Mouse (Mus musculus) neural tube, embryonic 11.5 days (tissue): ENCODE measurements around the gene Zfp821. TPM values are rescaled to one million over a fixed set of nuclear protein-coding genes. Genes with fewer than 3 reads are reported as not detected.

Experiments used
- ATAC-seq: fragments of 200-750 bp; cut with Nextera tagmentation; 2 replicates; pipeline ENCODE4 v1.8.0; 2017; ENCODE audit warnings: moderate number of reproducible peaks, mild to moderate bottlenecking, moderate TSS enrichment, moderate library complexity; ENCODE audit not compliant: insufficient read depth, low FRiP score, low TSS enrichment
- DNase-seq: peaks from one replicate; pipeline ENCODE4 v3.0.0-alpha.2; 2015; ENCODE audit warnings: low spot score
- H3K27ac ChIP-seq: fragments of 300-500 bp; sonication (generic); 2 replicates; pipeline ENCODE4 v1.5.1; 2014; ENCODE audit warnings: low read depth, mild to moderate bottlenecking, low read length
- H3K27me3 ChIP-seq: fragments of 300-500 bp; sonication (generic); 2 replicates; pipeline ENCODE4 v1.6.1; 2014; ENCODE audit warnings: mild to moderate bottlenecking, low read length, mixed read lengths; ENCODE audit not compliant: control insufficient read depth, insufficient read depth
- H3K36me3 ChIP-seq: fragments of 300-500 bp; sonication (generic); 2 replicates; pipeline ENCODE4 v1.6.1; 2014; ENCODE audit warnings: mild to moderate bottlenecking, low read length, moderate library complexity, mixed read lengths; ENCODE audit not compliant: control insufficient read depth, insufficient read depth
- H3K4me1 ChIP-seq: fragments of 300-500 bp; sonication (generic); 2 replicates; pipeline ENCODE4 v1.6.1; 2014; ENCODE audit warnings: low read length, mixed read lengths; ENCODE audit not compliant: control insufficient read depth, insufficient read depth
- H3K4me2 ChIP-seq: fragments of 300-500 bp; sonication (generic); 2 replicates; pipeline ENCODE4 v1.6.1; 2014; ENCODE audit warnings: low read depth, mild to moderate bottlenecking, moderate library complexity
- H3K4me3 ChIP-seq: fragments of 300-500 bp; sonication (generic); 2 replicates; pipeline ENCODE4 v1.5.1; 2014; ENCODE audit warnings: low read depth, low read length
- H3K9ac ChIP-seq: fragments of 300-500 bp; sonication (generic); 2 replicates; pipeline ENCODE4 v1.6.1; 2014; ENCODE audit warnings: mild to moderate bottlenecking, low read length
- H3K9me3 ChIP-seq: fragments of 300-500 bp; sonication (generic); 2 replicates; pipeline ENCODE4 v1.6.1; 2016; ENCODE audit warnings: low read length; ENCODE audit not compliant: control insufficient read depth
- WGBS: fragments of 180-500 bp; shearing (Covaris S2); extraction: QIAGEN DNeasy Blood & Tissue Kit; methylation state at CpG from one replicate; pipeline ENCODE4 v1.1.7; 2014; 5-methylcytosine and 5-hydroxymethylcytosine counted together
- polyA plus RNA-seq: library from polyadenylated mRNA; unstranded; fragments of >200 nt; fragmentation: Nextera tagmentation; extraction: Ambion mirVana; gene quantifications from 2 replicates; pipeline ENCODE4 v1.2.1, GENCODE M21; 2014

The Zfp821 gene
- polyA plus RNA-seq, 1 experiment from 2014 or later: 55.9 TPM

DNA sequence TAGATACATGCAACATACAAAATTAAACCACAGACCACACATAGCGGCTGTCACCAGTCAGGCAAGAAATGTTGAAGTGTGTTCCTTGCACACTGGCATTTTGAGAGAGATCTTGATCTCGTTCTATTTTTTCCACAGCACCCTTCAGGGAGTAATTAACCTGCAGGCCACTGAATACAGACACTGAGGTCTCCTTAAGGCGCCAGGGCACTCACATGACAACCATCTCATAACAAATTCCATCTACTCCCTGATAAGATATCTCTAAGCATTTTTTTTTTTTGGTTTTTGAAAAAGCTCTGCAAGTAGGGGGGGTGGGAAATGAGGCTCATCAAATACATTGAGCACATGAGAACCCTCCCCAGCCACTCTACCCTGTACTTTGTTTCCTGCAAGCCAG, 51.5 kb downstream of the Zfp821 start:
- no peaks in the 10 kb centered on the region for H3K36me3 ChIP-seq
- no peak overlapping the region for H3K4me2 ChIP-seq
- no peak overlapping the region for H3K9ac ChIP-seq
- no peaks in the 10 kb centered on the region for H3K4me1 ChIP-seq
- H3K27me3 ChIP-seq: no peaks in the 10 kb centered on the region
- DNase-seq: no peak
- WGBS: 68% methylated on average over 3 of the region's 3 CpGs
- no peaks in the 10 kb centered on the region for H3K9me3 ChIP-seq
- no peak for ATAC-seq
- H3K4me3 ChIP-seq: no peak overlapping the region
- no peak overlapping the region for H3K27ac ChIP-seq

DNA sequence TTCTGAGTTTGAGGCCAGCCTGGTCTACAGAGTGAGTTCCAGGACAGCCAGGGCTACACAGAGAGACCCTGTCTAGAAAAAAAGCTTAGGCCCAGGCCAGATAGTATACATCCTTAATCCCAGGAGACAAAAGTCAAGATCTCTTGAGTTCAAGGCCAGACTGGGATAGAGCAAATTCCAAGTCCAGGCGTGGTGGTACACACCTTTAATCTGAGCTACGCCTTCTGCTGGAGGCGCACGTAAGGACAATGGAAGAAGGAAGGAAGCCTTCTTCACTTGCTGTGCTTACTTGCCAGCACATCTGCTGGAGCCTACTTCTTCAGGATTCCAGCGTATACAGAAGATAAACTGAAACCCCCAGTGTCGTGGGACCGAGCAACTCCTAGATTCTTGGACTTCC, 54.1 kb downstream of the Zfp821 start:
- DNase-seq (no peak), ATAC-seq (no peak)
- Histone ChIP-seq H3K27me3 (no peaks in the 10 kb centered on the region), H3K4me3 (no peak overlapping the region), H3K4me2 (no peak overlapping the region), H3K9me3 (no peaks in the 10 kb centered on the region), H3K27ac (no peak overlapping the region), H3K36me3 (no peaks in the 10 kb centered on the region), H3K9ac (no peak overlapping the region), H3K4me1 (no peaks in the 10 kb centered on the region)
- WGBS: 95% methylated on average over 7 of the region's 7 CpGs

DNA sequence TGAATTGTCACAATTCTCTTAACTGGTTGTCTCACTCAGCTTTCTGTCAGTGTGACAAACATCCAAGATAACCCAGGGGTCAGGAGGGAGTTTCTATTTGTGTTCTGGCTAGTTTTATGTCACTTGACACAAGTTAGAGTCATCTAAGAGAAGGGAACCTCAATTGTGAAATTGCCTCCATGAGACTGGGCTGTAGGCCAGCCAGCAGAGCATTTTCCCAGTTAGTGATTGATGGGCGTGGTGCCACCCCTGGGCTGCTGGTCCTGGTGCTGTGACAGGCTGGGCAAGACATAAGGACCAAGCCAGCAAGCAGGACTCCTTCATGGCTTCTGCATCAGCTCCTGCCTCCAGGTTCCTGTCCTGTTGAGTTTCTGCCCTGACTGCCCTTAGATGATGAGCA, 54.9 kb downstream of the Zfp821 start:
- no peak overlapping the region for H3K4me2 ChIP-seq
- DNase-seq (no peak), ATAC-seq (no peak)
- 86% methylated on average over 1 of the region's 1 CpGs for WGBS
- no peak overlapping the region for H3K4me3 ChIP-seq
- H3K27ac ChIP-seq: no peak overlapping the region
- H3K9ac ChIP-seq: no peak overlapping the region
- no peaks in the 10 kb centered on the region for H3K27me3 ChIP-seq
- H3K4me1 ChIP-seq: no peaks in the 10 kb centered on the region
- no peaks in the 10 kb centered on the region for H3K9me3 ChIP-seq
- no peaks in the 10 kb centered on the region for H3K36me3 ChIP-seq

DNA sequence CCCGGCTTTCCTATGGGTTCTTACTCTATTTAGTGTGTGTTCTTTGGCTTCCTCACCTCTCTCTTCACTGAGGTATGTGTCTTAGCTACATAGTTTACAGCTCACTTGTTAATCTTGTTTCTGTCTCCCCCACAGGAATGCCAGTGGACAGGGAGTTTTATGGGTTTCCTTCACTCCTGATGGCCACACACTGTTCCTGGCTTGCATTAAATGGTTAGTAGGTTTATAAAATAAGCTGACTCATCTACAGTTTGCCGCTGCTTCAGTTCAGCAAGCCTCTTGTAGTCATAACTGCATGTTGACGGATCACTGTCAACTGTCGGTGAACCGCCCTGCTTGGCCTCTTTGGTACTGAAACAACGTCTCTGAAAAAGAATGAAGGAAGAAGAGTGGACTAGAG, 58.7 kb downstream of the Zfp821 start:
- WGBS: 91% methylated on average over 6 of the region's 6 CpGs
- Histone ChIP-seq H3K27ac (no peak overlapping the region), H3K4me2 (no peak overlapping the region), H3K9ac (no peak overlapping the region), H3K27me3 (no peaks in the 10 kb centered on the region), H3K9me3 (no peaks in the 10 kb centered on the region), H3K36me3 (no peaks in the 10 kb centered on the region), H3K4me1 (no peaks in the 10 kb centered on the region), H3K4me3 (no peak overlapping the region)
- no peak for DNase-seq
- no peak for ATAC-seq

DNA sequence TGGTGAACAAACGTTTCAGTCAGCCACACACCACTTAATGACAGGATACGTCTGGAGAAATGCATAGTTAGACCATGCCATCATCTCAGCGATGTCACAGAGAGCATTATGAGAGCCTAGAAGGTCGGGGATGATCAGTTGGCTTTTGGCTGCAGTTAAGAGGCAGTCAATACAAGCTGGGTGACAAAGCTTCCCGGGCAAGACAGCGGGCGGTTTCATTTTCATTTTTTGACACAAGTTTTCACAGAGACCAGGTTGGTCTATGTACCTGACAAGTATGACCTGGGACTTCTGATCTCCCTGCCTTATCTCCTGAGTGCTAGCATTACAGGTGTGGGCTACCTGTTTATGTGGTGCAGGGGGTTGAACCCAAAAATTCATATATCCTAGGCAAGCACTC, 60.7 kb downstream of the Zfp821 start:
- Histone ChIP-seq H3K36me3 (no peaks in the 10 kb centered on the region), H3K9ac (no peak overlapping the region), H3K27me3 (no peaks in the 10 kb centered on the region), H3K4me1 (no peaks in the 10 kb centered on the region), H3K4me3 (no peak overlapping the region), H3K9me3 (no peaks in the 10 kb centered on the region), H3K4me2 (no peak overlapping the region), H3K27ac (no peak overlapping the region)
- WGBS: 80% methylated on average over 7 of the region's 7 CpGs
- no peak for ATAC-seq
- no peak for DNase-seq

DNA sequence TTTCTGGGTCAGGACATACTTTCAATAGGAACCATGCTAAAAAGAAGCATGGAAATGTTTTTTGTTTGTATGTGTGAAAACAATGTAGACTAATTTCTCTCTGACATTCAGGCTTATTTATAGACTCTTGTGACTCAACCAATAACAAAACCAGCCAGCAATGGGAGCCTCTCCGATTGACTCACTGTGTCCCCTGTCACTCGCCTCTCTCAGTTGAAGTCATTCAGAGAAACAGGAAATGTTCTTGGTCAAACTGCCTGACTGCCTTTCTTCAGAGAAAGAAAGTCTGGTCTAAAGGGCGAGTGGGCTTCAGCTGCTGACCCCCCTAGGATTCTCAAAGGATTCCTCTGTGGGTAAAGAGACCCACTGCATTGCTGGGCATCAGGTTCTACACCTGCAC, 67.8 kb downstream of the Zfp821 start:
- Histone ChIP-seq H3K9ac (no peak overlapping the region), H3K4me2 (no peak overlapping the region), H3K27me3 (no peaks in the 10 kb centered on the region), H3K4me3 (no peak overlapping the region), H3K9me3 (no peaks in the 10 kb centered on the region), H3K4me1 (no peaks in the 10 kb centered on the region), H3K27ac (no peak overlapping the region), H3K36me3 (no peaks in the 10 kb centered on the region)
- DNase-seq (no peak), ATAC-seq (no peak)
- 56% methylated on average over 3 of the region's 3 CpGs for WGBS

Other genes with a start within 250 kb of the Zfp821 start
- gene Pmfbp1, start 211.5 kb upstream of the Zfp821 start, polyA plus RNA-seq: 1.1 and 2.1 TPM in 2 replicates
- 25.0 and 27.1 TPM in 2 replicates for gene Dhx38, start 139.7 kb upstream of the Zfp821 start, polyA plus RNA-seq
- 32.2 and 33.1 TPM in 2 replicates for gene Txnl4b, start 139.7 kb upstream of the Zfp821 start, polyA plus RNA-seq
- gene Hp, start 126.4 kb upstream of the Zfp821 start, polyA plus RNA-seq: 0.92 and 1.3 TPM in 2 replicates
- 40.1 and 45.9 TPM in 2 replicates for gene Dhodh, start 96.9 kb upstream of the Zfp821 start, polyA plus RNA-seq
- gene Pkd1l3, start 91.0 kb upstream of the Zfp821 start, polyA plus RNA-seq: 0.18 TPM in 1 of 2 replicates, not detected in the other
- gene Ist1, start 12.3 kb upstream of the Zfp821 start, polyA plus RNA-seq: 200 and 206 TPM in 2 replicates
- gene Atxn1l, start 32.2 kb downstream of the Zfp821 start, polyA plus RNA-seq: 7.5 and 7.8 TPM in 2 replicates
- gene Ap1g1, start 73.0 kb downstream of the Zfp821 start, polyA plus RNA-seq: 44.1 and 52.1 TPM in 2 replicates
- 2.5 and 3.4 TPM in 2 replicates for gene Phlpp2, start 163.0 kb downstream of the Zfp821 start, polyA plus RNA-seq